Mouse (Mus musculus) heart, postnatal 25 days (tissue): ENCODE data around the gene Rgn. TPM values are rescaled to one million over a fixed set of nuclear protein-coding genes. Genes with fewer than 3 reads are reported as not detected.

ENCODE experiments used
- total RNA-seq, 2 experiments: library from RNA; stranded (reverse); gene quantifications; 2 replicates each; pipeline ENCODE4 v1.2.3; 2021

Gene Rgn
- total RNA-seq, 2 experiments from 2014 or later: 0.36 to 0.64 TPM

Other genes starting within 250 kb of the Rgn start
- gene Rp2, start 185.3 kb upstream of the Rgn start, total RNA-seq: 10 to 100 TPM; 10.6 TPM
- gene Jade3, start 124.1 kb upstream of the Rgn start, total RNA-seq: 1 to 10 TPM; 2.0 to 2.3 TPM
- 10 to 100 TPM; 21.2 to 22.0 TPM for gene Rbm10, start 67.7 kb downstream of the Rgn start, total RNA-seq
- gene Ndufb11, start 67.8 kb downstream of the Rgn start, total RNA-seq: 100 to 1,000 TPM; 677 to 733 TPM
- gene Uba1, start 108.5 kb downstream of the Rgn start, total RNA-seq: 100 to 1,000 TPM; 205 to 246 TPM
- gene Cdk16, start 138.2 kb downstream of the Rgn start, total RNA-seq: 100 to 1,000 TPM; 133 to 152 TPM
- gene Usp11, start 154.1 kb downstream of the Rgn start, total RNA-seq: 1 to 10 TPM; 4.3 to 6.5 TPM
- 10 to 100 TPM; 81.2 to 86.3 TPM for gene Araf, start 248.0 kb downstream of the Rgn start, total RNA-seq